Mouse (Mus musculus): ENCODE measurements around the gene Gm10577. TPM values are rescaled to one million over a fixed set of nuclear protein-coding genes. Genes with fewer than 3 reads are reported as not detected.

The Gm10577 gene
- not detected for total RNA-seq (2023)

DNA sequence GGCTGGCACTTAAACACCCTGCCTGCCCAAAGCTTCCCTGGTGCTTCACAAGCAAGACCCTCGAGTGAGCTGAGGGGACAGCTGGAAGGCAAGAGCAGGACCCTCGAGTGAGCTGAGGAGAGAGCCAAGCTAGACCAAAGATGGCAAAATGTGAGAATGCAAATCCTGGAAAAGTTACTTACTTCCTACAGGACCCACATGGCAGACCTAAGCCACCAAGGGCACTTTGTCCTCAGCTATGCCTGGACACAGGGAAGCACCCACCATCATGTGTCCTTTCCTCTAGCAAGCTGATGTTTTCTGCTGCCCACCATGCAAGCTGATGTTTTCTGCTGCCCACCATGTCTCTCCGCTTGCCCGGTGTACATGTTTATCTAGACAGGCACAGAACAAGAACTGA is at the start of gene Gm10577:
Gm10577 (minus strand) TSS at position 101 of the 400 bp plus-strand sequence.

GRCm38 (mm10) chr4:101068786-101069153 is 48.3 kb upstream of the Gm10577 start, which contains the start of gene Raver2:
Raver2 (plus strand) TSS chr4:101068983.

Other genes with a start within 250 kb of the Gm10577 start
- under 1 TPM; 0.29 to 0.70 TPM for gene Cachd1, start 244.0 kb downstream of the Gm10577 start, total RNA-seq (2023)
- not detected for gene Raver2, start 48.3 kb upstream of the Gm10577 start, total RNA-seq (2023)
- gene Jak1, start 244.6 kb upstream of the Gm10577 start, total RNA-seq (2023) = 100 to 1,000 TPM; 151 to 179 TPM